Mouse (Mus musculus) small intestine, adult 2 months (tissue): ENCODE measurements around the gene Oxsr1.

Experiments used
- CTCF ChIP-seq: fragments of 200-500 bp; IDR thresholded peaks from 2 replicates; pipeline ENCODE4 v1.5.1; 2012; ENCODE audit warnings: low read depth, mild to moderate bottlenecking, control low read depth, inconsistent platforms, low read length, moderate library complexity, mixed read lengths; ENCODE audit not compliant: insufficient replicate concordance, insufficient read length; ENCODE audit errors: extremely low read depth
- POLR2A ChIP-seq: fragments of 200-500 bp; IDR thresholded peaks from 2 replicates; pipeline ENCODE4 v1.6.1; 2012; ENCODE audit warnings: low read depth, mild to moderate bottlenecking, control low read depth, inconsistent platforms, low read length, moderate library complexity

DNA sequence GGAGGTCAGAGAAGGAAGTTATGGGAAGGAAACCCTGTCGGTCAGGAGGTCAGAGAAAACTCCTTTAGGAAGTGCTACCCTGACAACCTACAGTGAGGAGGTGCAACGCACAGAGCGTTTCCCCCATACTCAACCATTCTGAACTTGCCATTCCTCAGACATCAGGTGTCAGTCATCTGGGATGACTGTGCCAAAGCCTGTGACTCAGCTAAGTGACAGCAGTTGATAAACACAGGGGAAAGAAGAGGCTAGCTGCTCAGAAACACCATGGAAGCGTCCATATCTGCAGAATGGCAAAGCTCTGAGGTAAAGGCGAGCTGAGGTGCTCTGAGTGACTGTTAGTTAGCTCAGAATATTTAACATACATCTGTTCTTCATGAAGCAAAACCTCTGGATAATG, 64.1 kb downstream of the Oxsr1 start:
- TF ChIP-seq CTCF, result no peak
- TF ChIP-seq POLR2A, result no peak
